ENCODE assay signal across 16 mouse cellular contexts in genomic region chr6:17784523-17784922, GRCm38 (mm10).
"Had no signal": no experiment of that assay in that cellular context is flagged by ENCODE, and none has a peak within 500 bp of the region (broad histone marks: within the 10 kb centered on the region; RNA-seq: fewer than 3 reads in every experiment).

No protein-coding gene starts in this region.

- H3K4me1 ChIP-seq: stomach, embryonic 15.5 days had no signal

- H3K9me3 ChIP-seq: neural tube, embryonic 15.5 days; stomach, embryonic 15.5 days had no signal

- H3K4me3 ChIP-seq: neural tube, embryonic 13.5 days; neural tube, embryonic 15.5 days; stomach, embryonic 15.5 days had no signal

- DNase-seq: retina, postnatal 1 day; right cerebral cortex, adult 18-20 months; right cerebral cortex, postnatal 14 days; right cerebral cortex, postnatal 25 days; right cerebral cortex, postnatal 4 days; spleen, adult 18-20 months; thymus, adult 18-20 months; thymus, adult 2 months; thymus, postnatal 14 days; thymus, postnatal 25 days; thymus, postnatal 36 days; thymus, postnatal 4 days had no signal

- H3K4me2 ChIP-seq: neural tube, embryonic 13.5 days; neural tube, embryonic 15.5 days; stomach, embryonic 15.5 days had no signal

- H3K27ac ChIP-seq: neural tube, embryonic 13.5 days; neural tube, embryonic 15.5 days; stomach, embryonic 15.5 days; stomach, postnatal 0 days had no signal

- H3K36me3 ChIP-seq: neural tube, embryonic 13.5 days; neural tube, embryonic 15.5 days; stomach, embryonic 15.5 days had no signal

- H3K27me3 ChIP-seq: neural tube, embryonic 13.5 days; neural tube, embryonic 15.5 days; stomach, embryonic 15.5 days had no signal

- H3K9ac ChIP-seq: neural tube, embryonic 13.5 days; neural tube, embryonic 15.5 days; stomach, embryonic 15.5 days had no signal
